Mouse (Mus musculus): ENCODE measurements around the gene Itga6. TPM values are rescaled to one million over a fixed set of nuclear protein-coding genes. Genes with fewer than 3 reads are reported as not detected.

Itga6 gene
- polyA plus RNA-seq, 1 experiment: 26.0 TPM

GRCm38 (mm10) chr2:71874836-71875235 lies 129.4 kb downstream of the Itga6 start:
- whole genome bisulfite sequencing: 85% methylated on average over 2 of the region's 2 CpGs
- Histone ChIP-seq H3K4me3 (replicated peaks; ENCODE audit: insufficient read depth, low read depth, low read length) (no peak overlapping the region), H3K27me3 (ENCODE audit: control insufficient read depth, insufficient read depth, low read length) (no peaks in the 10 kb centered on the region), H3K4me1 (ENCODE audit: control insufficient read depth, insufficient read depth, low read length) (no peaks in the 10 kb centered on the region), H3K27ac (ENCODE audit: insufficient read depth, low read length) (no peak overlapping the region)
- DNase-seq: no peak
- TF ChIP-seq CTCF (IDR thresholded peaks at IDR 0.05; ENCODE audit: borderline replicate concordance, insufficient read depth, low read depth, low read length) (no peak), POLR2A (IDR thresholded peaks at IDR 0.05; ENCODE audit: borderline replicate concordance, insufficient read depth, low read length) (no peak)

GRCm38 (mm10) chr2:71877865-71878264 lies 132.4 kb downstream of the Itga6 start:
- WGBS: 95% methylated on average over 4 of the region's 4 CpGs
- TF ChIP-seq POLR2A (IDR thresholded peaks at IDR 0.05; ENCODE audit: borderline replicate concordance, insufficient read depth, low read length) (no peak), CTCF (IDR thresholded peaks at IDR 0.05; ENCODE audit: borderline replicate concordance, insufficient read depth, low read depth, low read length) (no peak)

GRCm38 (mm10) chr2:71878441-71878840 lies 133.0 kb downstream of the Itga6 start:
- TF ChIP-seq CTCF (IDR thresholded peaks at IDR 0.05; ENCODE audit: borderline replicate concordance, insufficient read depth, low read depth, low read length): no peak
- TF ChIP-seq POLR2A (IDR thresholded peaks at IDR 0.05; ENCODE audit: borderline replicate concordance, insufficient read depth, low read length): no peak

More at GRCm38 (mm10) chr2:71877865-71878264, 132.4 kb downstream of the Itga6 start:
- no peak overlapping the region for H3K27ac ChIP-seq (ENCODE audit: insufficient read depth, low read length)
- no peaks in the 10 kb centered on the region for H3K27me3 ChIP-seq (ENCODE audit: control insufficient read depth, insufficient read depth, low read length)
- no peak for DNase-seq
- no peak overlapping the region for H3K4me3 ChIP-seq (replicated peaks; ENCODE audit: insufficient read depth, low read depth, low read length)
- no peaks in the 10 kb centered on the region for H3K4me1 ChIP-seq (ENCODE audit: control insufficient read depth, insufficient read depth, low read length)

GRCm38 (mm10) chr2:71878943-71879342 lies 133.5 kb downstream of the Itga6 start:
- no peak for DNase-seq
- H3K4me3 ChIP-seq (replicated peaks; ENCODE audit: insufficient read depth, low read depth, low read length): no peak overlapping the region
- TF ChIP-seq CTCF (IDR thresholded peaks at IDR 0.05; ENCODE audit: borderline replicate concordance, insufficient read depth, low read depth, low read length) (no peak), POLR2A (IDR thresholded peaks at IDR 0.05; ENCODE audit: borderline replicate concordance, insufficient read depth, low read length) (no peak)
- H3K27ac ChIP-seq (ENCODE audit: insufficient read depth, low read length): no peak overlapping the region
- H3K4me1 ChIP-seq (ENCODE audit: control insufficient read depth, insufficient read depth, low read length): no peaks in the 10 kb centered on the region
- H3K27me3 ChIP-seq (ENCODE audit: control insufficient read depth, insufficient read depth, low read length): no peaks in the 10 kb centered on the region

More at GRCm38 (mm10) chr2:71878441-71878840, 133.0 kb downstream of the Itga6 start:
- Histone ChIP-seq H3K27ac (ENCODE audit: insufficient read depth, low read length) (no peak overlapping the region), H3K4me1 (ENCODE audit: control insufficient read depth, insufficient read depth, low read length) (no peaks in the 10 kb centered on the region), H3K4me3 (replicated peaks; ENCODE audit: insufficient read depth, low read depth, low read length) (no peak overlapping the region), H3K27me3 (ENCODE audit: control insufficient read depth, insufficient read depth, low read length) (no peaks in the 10 kb centered on the region)
- 82% methylated on average over 2 of the region's 2 CpGs for WGBS
- DNase-seq: no peak

- TF ChIP-seq POLR2A (IDR thresholded peaks at IDR 0.05; ENCODE audit: borderline replicate concordance, insufficient read depth, low read length) (no peak), CTCF (IDR thresholded peaks at IDR 0.05; ENCODE audit: borderline replicate concordance, insufficient read depth, low read depth, low read length) (no peak)
- no peak overlapping the region for H3K27ac ChIP-seq (ENCODE audit: insufficient read depth, low read length)
- no peak overlapping the region for H3K4me3 ChIP-seq (replicated peaks; ENCODE audit: insufficient read depth, low read depth, low read length)
- WGBS: 84% methylated on average over 19 of the region's 19 CpGs
- no peaks in the 10 kb centered on the region for H3K4me1 ChIP-seq (ENCODE audit: control insufficient read depth, insufficient read depth, low read length)
- H3K27me3 ChIP-seq (ENCODE audit: control insufficient read depth, insufficient read depth, low read length): no peaks in the 10 kb centered on the region
- no peak for DNase-seq
Observed at GRCm38 (mm10) chr2:71882914-71883651, 137.7 kb downstream of the Itga6 start.

- Histone ChIP-seq H3K27me3 (ENCODE audit: control insufficient read depth, insufficient read depth, low read length) (no peaks in the 10 kb centered on the region), H3K27ac (ENCODE audit: insufficient read depth, low read length) (no peak overlapping the region), H3K4me1 (ENCODE audit: control insufficient read depth, insufficient read depth, low read length) (no peaks in the 10 kb centered on the region), H3K4me3 (replicated peaks; ENCODE audit: insufficient read depth, low read depth, low read length) (no peak overlapping the region)
- WGBS: 94% methylated on average over 4 of the region's 4 CpGs
- DNase-seq: no peak
- no peak for TF ChIP-seq POLR2A (IDR thresholded peaks at IDR 0.05; ENCODE audit: borderline replicate concordance, insufficient read depth, low read length)
- TF ChIP-seq CTCF (IDR thresholded peaks at IDR 0.05; ENCODE audit: borderline replicate concordance, insufficient read depth, low read depth, low read length): no peak
Observed at GRCm38 (mm10) chr2:71887269-71887668, 141.9 kb downstream of the Itga6 start.

- TF ChIP-seq POLR2A (IDR thresholded peaks at IDR 0.05; ENCODE audit: borderline replicate concordance, insufficient read depth, low read length) (no peak), CTCF (IDR thresholded peaks at IDR 0.05; ENCODE audit: borderline replicate concordance, insufficient read depth, low read depth, low read length) (no peak)
- H3K4me1 ChIP-seq (ENCODE audit: control insufficient read depth, insufficient read depth, low read length): no peaks in the 10 kb centered on the region
- DNase-seq: no peak
- WGBS: 78% methylated on average over 4 of the region's 4 CpGs
- no peak overlapping the region for H3K27ac ChIP-seq (ENCODE audit: insufficient read depth, low read length)
- H3K27me3 ChIP-seq (ENCODE audit: control insufficient read depth, insufficient read depth, low read length): no peaks in the 10 kb centered on the region
- H3K4me3 ChIP-seq (replicated peaks; ENCODE audit: insufficient read depth, low read depth, low read length): no peak overlapping the region
Observed at GRCm38 (mm10) chr2:71888437-71888836, 143.0 kb downstream of the Itga6 start.

GRCm38 (mm10) chr2:71891536-71891935 lies 146.1 kb downstream of the Itga6 start:
- Histone ChIP-seq H3K4me1 (ENCODE audit: control insufficient read depth, insufficient read depth, low read length) (no peaks in the 10 kb centered on the region), H3K27ac (ENCODE audit: insufficient read depth, low read length) (no peak overlapping the region), H3K4me3 (replicated peaks; ENCODE audit: insufficient read depth, low read depth, low read length) (no peak overlapping the region), H3K27me3 (ENCODE audit: control insufficient read depth, insufficient read depth, low read length) (no peaks in the 10 kb centered on the region)
- 64% methylated on average over 2 of the region's 2 CpGs for WGBS
- no peak for TF ChIP-seq CTCF (IDR thresholded peaks at IDR 0.05; ENCODE audit: borderline replicate concordance, insufficient read depth, low read depth, low read length)
- TF ChIP-seq POLR2A (IDR thresholded peaks at IDR 0.05; ENCODE audit: borderline replicate concordance, insufficient read depth, low read length): no peak
- no peak for DNase-seq

All from cerebellum, adult 2 months (tissue).